Mouse (Mus musculus) midbrain, embryonic 15.5 days (tissue): ENCODE measurements around the gene Espn. TPM values are rescaled to one million over a fixed set of nuclear protein-coding genes. Genes with fewer than 3 reads are reported as not detected.

Source experiments
- ATAC-seq: fragments of 200-750 bp; cut with Nextera tagmentation; replicated peaks from 2 replicates; pipeline ENCODE4 v1.8.0; 2017; ENCODE audit warnings: moderate TSS enrichment
- H3K27ac ChIP-seq: fragments of 300-500 bp; sonication (generic); 2 replicates; pipeline ENCODE4 v1.5.1; 2015; ENCODE audit warnings: mild to moderate bottlenecking, inconsistent platforms
- H3K27me3 ChIP-seq: fragments of 300-500 bp; sonication (generic); replicated peaks from 2 replicates; pipeline ENCODE4 v1.6.1; 2015; ENCODE audit warnings: inconsistent platforms
- H3K36me3 ChIP-seq: fragments of 300-500 bp; sonication (generic); replicated peaks from 2 replicates; pipeline ENCODE4 v1.6.1; 2015; ENCODE audit warnings: inconsistent platforms
- H3K4me1 ChIP-seq: fragments of 300-500 bp; sonication (generic); 2 replicates; pipeline ENCODE4 v1.6.1; 2015; ENCODE audit warnings: inconsistent platforms
- H3K4me2 ChIP-seq: fragments of 300-500 bp; sonication (generic); 2 replicates; pipeline ENCODE4 v1.6.1; 2015; ENCODE audit warnings: inconsistent platforms, mild to moderate bottlenecking, moderate library complexity
- H3K4me3 ChIP-seq: fragments of 300-500 bp; sonication (generic); 2 replicates; pipeline ENCODE4 v1.5.1; 2015; ENCODE audit warnings: mild to moderate bottlenecking, inconsistent platforms
- H3K9ac ChIP-seq: fragments of 300-500 bp; sonication (generic); 2 replicates; pipeline ENCODE4 v1.6.1; 2015; ENCODE audit warnings: mild to moderate bottlenecking, inconsistent platforms
- H3K9me3 ChIP-seq: fragments of 300-500 bp; sonication (generic); 2 replicates; pipeline ENCODE4 v1.6.1; 2016; ENCODE audit warnings: inconsistent platforms
- WGBS: fragments of 180-500 bp; shearing (Covaris S2); methylation state at CpG from one replicate; pipeline ENCODE4 v1.1.7; 2015; ENCODE audit warnings: mixed read lengths; 5-methylcytosine and 5-hydroxymethylcytosine counted together
- polyA plus RNA-seq: library from polyadenylated mRNA; unstranded; fragments of >200 nt; fragmentation: Nextera tagmentation; extraction: Ambion mirVana; gene quantifications from 2 replicates; pipeline ENCODE4 v1.2.1, GENCODE M21; 2015

The Espn gene
- polyA plus RNA-seq, 1 experiment from 2014 or later: 0.13 TPM

DNA sequence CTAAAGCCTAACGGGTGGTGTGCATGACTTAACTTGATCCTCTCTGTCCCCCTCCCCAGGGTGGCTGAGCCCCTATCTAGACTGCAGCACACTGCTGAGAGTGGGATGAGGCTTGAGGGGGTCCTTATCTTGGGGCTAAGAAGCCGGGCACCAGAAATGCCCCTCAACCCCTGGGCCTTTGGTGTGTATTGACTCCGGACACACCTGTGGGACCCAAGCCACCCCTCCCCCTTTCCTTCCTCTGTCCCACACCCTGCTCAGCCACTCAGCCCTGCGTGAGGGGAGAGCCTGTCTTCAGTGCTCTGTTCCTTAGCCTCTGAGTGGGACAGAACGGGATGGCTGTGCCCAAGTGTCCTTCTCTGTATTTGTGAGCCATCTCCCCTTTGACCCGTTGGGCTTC lies 55.2 kb downstream of the Espn start:
- H3K36me3 ChIP-seq: no peaks in the 10 kb centered on the region
- 44% methylated on average over 6 of the region's 6 CpGs for WGBS
- ATAC-seq: no peak; the same call in 1 of the 2 replicates
- H3K9me3 ChIP-seq: no peaks in the 10 kb centered on the region
- H3K4me3 ChIP-seq: no peak overlapping the region
- H3K27ac ChIP-seq: 0 out of 2 replicates have a peak overlapping the region, but pooled peaks have one; percentile 25
- H3K27me3 ChIP-seq: no peaks in the 10 kb centered on the region
- H3K9ac ChIP-seq: no peak overlapping the region
- H3K4me2 ChIP-seq: no peak overlapping the region
- H3K4me1 ChIP-seq: peaks cover 4% of the 10 kb centered on the region

DNA sequence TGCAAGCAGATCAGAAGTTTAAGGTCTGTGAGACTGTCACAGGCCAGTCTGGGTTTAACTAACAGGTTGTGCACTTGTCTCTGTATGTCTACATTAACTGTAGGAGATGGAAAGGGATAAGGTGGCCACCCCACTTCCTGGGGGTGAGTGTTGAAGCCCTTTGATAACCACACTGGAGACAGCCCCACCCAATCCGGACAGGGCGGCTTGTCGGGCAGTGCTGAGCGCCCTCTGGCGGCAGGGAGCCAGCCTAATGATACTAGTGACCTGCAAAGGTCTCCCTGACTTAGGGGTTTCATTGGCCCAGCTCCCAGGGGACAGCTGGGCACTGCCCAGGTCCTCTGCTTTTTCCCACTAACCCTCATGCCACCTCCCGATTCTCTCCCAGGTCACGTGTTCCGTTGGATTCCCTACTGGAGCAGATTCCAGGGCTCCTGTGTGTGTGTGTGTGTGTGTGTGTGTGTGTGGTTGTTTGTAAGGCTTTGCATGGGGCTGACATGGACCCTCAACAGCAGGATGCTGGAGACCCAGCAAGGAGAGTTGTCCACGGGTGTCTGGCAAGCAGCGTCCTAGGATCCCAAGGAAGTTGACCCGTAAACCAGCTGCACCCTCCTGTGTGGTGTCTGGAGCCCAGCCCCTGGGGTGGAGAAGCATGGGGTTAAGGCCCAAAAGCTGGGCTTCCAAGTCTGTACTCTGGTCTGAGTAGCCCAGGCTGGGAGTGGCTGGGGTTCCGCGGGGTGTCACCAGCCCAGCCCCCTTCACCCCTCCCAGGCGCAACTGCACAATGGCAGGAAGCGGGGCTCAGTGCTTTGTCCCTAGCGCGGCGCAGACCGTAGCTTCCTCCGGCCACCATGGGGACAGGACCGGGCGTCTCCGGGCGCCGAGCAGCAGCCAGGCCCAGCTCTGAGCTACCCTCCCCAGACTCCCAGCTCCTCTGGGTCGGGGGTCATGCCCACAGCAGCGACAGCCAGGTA lies 55.9 kb downstream of the Espn start:
- Histone ChIP-seq H3K4me3 (no peak overlapping the region), H3K27ac (0 out of 2 replicates have a peak overlapping the region, but pooled peaks have one; percentile 25), H3K4me2 (no peak overlapping the region), H3K4me1 (peaks cover 4% of the 10 kb centered on the region), H3K9me3 (no peaks in the 10 kb centered on the region), H3K9ac (no peak overlapping the region), H3K36me3 (no peaks in the 10 kb centered on the region), H3K27me3 (no peaks in the 10 kb centered on the region)
- WGBS: 12% methylated on average over 27 of the region's 27 CpGs
- ATAC-seq: 0 out of 2 replicates have a peak, but pooled peaks have one; percentile 30

DNA sequence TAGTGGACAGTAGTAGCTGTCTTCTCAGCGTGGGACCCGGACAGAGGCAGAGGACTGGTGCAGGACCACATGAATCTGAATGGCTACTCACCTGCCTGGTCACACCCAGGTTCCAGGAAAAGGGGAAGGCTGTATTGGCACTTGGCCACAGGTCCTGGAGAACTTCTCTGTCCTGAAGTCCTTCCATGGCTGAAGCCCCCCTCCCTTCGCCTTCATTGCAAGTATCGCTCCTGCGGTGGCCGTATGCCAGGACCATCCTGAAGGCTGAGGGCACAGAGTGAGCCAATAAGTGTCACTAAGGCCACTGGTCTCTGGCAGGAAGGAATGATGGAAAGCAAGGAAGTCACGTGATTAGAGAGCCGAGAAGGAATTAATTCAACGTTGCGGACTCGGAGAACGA lies 57.9 kb downstream of the Espn start:
- H3K4me3 ChIP-seq: no peak overlapping the region
- no peak overlapping the region for H3K9ac ChIP-seq
- no peak overlapping the region for H3K4me2 ChIP-seq
- peaks cover 4% of the 10 kb centered on the region for H3K4me1 ChIP-seq
- ATAC-seq: no peak
- no peaks in the 10 kb centered on the region for H3K36me3 ChIP-seq
- no peaks in the 10 kb centered on the region for H3K27me3 ChIP-seq
- 90% methylated on average over 12 of the region's 12 CpGs for WGBS
- H3K9me3 ChIP-seq: no peaks in the 10 kb centered on the region
- H3K27ac ChIP-seq: no peak overlapping the region

DNA sequence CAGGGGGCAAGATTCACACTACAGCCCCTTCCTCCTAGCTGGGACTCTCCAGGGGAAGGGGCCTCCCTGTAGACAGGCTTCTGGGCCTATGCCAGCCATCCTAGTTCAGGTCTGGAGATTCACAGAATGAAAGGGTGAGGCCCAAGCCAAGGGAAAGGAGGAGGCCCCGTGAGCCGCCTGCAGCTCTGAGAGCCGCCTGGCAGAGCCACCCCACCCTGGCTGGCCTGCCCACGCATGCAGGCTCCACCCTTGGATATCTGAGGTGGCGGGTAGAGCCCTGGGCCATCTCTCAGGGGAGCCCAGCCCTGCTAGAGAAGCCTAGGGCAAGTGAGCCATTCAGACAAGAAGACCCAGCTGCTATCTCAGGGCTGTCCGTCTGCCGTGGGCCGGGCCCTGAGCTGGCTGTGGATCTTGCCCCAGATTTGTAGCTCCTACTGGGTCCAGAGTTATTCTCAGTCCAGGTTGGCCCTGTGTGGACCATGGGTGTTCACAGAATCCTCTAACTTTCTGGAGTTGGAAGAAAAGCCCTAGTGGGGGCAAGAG lies 59.3 kb downstream of the Espn start:
- H3K9ac ChIP-seq: no peak overlapping the region
- no peaks in the 10 kb centered on the region for H3K27me3 ChIP-seq
- H3K4me3 ChIP-seq: no peak overlapping the region
- 62% methylated on average over 8 of the region's 8 CpGs for WGBS
- H3K4me2 ChIP-seq: no peak overlapping the region
- H3K4me1 ChIP-seq: peaks cover 12% of the 10 kb centered on the region
- no peak overlapping the region for H3K27ac ChIP-seq
- no peaks in the 10 kb centered on the region for H3K36me3 ChIP-seq
- no peak for ATAC-seq
- no peaks in the 10 kb centered on the region for H3K9me3 ChIP-seq

DNA sequence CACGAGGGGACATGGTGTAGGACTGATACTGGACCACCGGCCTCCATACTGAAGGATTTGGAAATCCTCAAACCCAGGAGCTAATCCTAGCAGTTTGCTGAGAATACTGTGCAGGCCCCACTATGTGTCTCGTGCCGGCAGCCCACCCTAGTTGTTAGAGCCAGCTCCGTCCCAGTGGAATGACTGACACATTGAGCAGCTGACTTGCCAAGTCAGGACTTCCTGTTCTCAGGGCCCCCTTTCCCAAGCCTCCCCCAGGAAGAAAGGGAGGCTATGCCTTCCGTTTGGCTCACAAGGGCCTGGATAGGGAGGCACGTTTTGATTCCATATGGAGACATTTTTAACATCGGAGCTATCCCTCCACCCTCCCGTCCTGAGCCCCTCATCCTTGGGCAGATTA lies 62.0 kb downstream of the Espn start:
- WGBS: 82% methylated on average over 9 of the region's 9 CpGs
- Histone ChIP-seq H3K36me3 (no peaks in the 10 kb centered on the region), H3K9ac (no peak overlapping the region), H3K4me3 (no peak overlapping the region), H3K4me1 (peaks cover 18% of the 10 kb centered on the region), H3K27me3 (no peaks in the 10 kb centered on the region), H3K4me2 (no peak overlapping the region), H3K9me3 (no peaks in the 10 kb centered on the region), H3K27ac (no peak overlapping the region)
- ATAC-seq: no peak

DNA sequence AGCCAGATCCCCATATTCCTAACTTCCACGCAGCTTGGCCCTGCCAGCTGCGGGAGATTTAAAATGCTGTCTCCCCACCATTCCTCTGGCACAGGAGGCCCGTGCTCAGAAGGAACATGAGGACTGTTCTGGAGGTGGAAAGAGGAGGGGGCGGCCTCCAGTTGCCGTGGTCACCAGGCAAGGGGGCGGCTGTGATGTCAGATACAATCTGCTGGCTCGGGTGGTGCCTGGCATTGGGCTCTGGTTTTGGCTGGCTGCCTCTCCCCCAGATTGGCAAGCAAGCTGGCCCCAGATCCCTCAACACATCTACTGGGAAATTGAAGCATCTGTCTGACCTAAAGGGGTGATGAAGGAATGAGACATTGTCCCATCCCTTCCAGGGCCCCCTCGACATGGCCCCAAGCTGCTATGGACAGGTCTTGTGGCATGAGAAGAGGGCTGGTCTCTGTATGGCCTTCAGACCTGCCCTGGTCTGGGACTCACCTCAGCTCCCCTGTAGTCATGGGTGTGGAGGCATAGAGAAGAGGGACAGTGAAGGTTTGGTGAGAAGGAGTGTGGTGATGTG lies 63.5 kb downstream of the Espn start:
- no peak for ATAC-seq
- peaks cover 18% of the 10 kb centered on the region for H3K4me1 ChIP-seq
- no peaks in the 10 kb centered on the region for H3K9me3 ChIP-seq
- H3K36me3 ChIP-seq: no peaks in the 10 kb centered on the region
- no peak overlapping the region for H3K4me3 ChIP-seq
- 48% methylated on average over 8 of the region's 8 CpGs for WGBS
- H3K27me3 ChIP-seq: no peaks in the 10 kb centered on the region
- no peak overlapping the region for H3K27ac ChIP-seq
- H3K4me2 ChIP-seq: no peak overlapping the region
- no peak overlapping the region; the same call in 1 of the 2 replicates for H3K9ac ChIP-seq

DNA sequence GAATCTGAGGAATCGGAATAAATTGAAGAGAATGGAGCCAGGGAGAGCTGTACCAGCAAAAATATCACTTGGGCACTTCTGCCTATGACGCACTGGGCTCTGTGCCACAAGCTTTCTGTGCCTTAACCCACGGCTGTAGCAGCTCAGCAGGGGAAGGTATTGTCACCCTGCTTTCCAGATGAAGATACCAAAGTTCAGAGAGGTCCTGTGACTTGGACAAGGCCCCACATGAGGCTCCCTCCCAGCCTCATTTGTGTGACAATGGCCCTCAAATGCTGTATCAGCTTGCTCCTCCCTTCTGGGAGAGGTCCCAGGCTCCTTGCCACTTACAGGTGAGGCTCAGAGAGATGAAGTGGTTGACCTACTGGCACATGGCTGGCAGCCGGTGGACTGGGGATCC lies 64.0 kb downstream of the Espn start:
- H3K9ac ChIP-seq: no peak overlapping the region; the same call in 1 of the 2 replicates
- no peak overlapping the region for H3K27ac ChIP-seq
- no peaks in the 10 kb centered on the region for H3K27me3 ChIP-seq
- H3K4me3 ChIP-seq: no peak overlapping the region
- H3K9me3 ChIP-seq: no peaks in the 10 kb centered on the region
- peak overlapping the region; percentile 80 for H3K4me2 ChIP-seq
- no peak for ATAC-seq
- peaks cover 18% of the 10 kb centered on the region for H3K4me1 ChIP-seq
- H3K36me3 ChIP-seq: no peaks in the 10 kb centered on the region
- 19% methylated on average over 4 of the region's 4 CpGs for WGBS

DNA sequence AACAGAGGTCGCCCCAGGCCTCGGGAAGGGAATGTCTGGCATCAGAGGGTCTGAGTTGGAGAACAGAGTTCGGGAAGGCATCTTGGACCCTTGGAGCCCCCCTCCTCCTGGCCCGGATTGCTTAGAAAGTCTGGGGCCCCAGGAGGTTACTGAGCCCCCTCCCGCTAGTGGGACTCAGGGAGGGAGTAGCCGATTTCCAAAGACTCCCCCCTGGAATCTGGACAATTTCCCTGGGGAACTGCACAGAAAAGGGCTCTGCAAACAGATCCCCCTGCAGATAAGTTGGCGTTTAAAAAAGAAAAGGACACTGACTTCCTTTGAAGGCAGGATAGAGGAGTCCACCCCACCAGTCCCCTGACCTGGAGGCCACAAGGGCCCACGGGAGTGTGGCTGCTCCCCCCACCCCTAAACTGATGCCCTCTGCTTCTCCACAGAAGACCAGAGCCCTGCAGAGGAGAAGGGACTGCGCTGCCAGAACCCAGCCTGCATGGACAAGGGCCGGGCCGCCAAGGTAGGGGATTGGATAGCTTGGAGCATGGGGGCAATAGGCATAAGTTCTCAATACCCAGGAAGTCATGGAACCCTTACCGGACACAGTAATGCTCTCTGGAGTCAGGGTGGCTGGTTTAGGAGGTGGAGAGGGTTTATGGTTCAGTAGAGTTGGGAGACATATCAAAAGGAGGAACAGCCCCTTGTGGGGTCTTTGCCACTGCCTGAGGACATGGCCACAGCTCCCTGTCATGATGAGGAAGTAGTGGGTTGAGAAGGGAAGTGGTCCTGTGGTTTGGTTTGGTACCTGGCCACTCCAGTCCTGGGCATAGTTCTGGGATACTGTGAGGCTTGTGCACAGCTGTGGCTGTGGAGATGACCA lies 64.7 kb downstream of the Espn start:
- no peaks in the 10 kb centered on the region for H3K36me3 ChIP-seq
- no peaks in the 10 kb centered on the region for H3K9me3 ChIP-seq
- peak overlapping the region; percentile 80 for H3K4me2 ChIP-seq
- no peak for ATAC-seq
- peak overlapping the region; percentile 71 for H3K9ac ChIP-seq
- H3K4me1 ChIP-seq: peaks cover 18% of the 10 kb centered on the region
- H3K4me3 ChIP-seq: peak overlapping the region; percentile 71
- H3K27me3 ChIP-seq: no peaks in the 10 kb centered on the region
- 4% methylated on average over 12 of the region's 12 CpGs for WGBS
- no peak overlapping the region for H3K27ac ChIP-seq

DNA sequence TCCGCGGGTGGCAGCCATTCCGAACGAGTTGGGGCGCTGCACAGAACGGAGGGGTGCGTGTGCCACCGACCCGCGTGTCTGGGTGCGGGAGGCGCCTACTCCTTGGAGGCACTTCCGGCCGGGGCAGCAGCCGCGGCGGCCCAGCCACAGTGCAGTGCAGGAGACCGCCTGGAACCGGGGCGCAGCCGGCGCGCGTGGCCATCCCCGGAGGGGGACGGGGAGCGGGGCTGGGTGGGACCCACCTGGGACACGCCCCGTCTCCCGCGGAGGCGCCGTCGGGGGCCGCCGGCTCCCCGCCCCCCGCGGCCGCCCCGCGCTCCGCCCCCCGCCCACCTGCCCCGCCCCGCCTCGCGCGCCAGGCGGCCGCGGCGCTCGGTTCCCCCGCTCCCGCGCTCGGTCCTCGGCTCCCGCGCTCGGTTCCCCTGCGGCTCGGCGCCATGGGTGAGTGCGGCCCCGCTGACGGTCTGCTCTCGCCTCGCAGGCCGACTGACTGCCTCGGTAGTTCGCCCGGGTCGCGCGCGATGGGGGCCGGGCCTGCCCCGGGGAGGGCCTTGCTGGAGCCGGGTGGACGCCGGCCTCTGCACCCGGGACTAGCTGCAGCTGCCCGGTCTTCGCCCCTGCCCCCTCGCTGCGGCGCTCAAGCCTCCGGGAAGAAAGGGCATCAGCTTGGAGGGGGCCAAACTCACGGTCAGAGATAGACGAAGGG lies 65.5 kb downstream of the Espn start:
- H3K36me3 ChIP-seq: no peaks in the 10 kb centered on the region
- ATAC-seq: peak; percentile 69
- peak overlapping the region; percentile 71 for H3K9ac ChIP-seq
- under 1% methylated on average over 74 of the region's 92 CpGs for WGBS
- peaks cover 18% of the 10 kb centered on the region for H3K4me1 ChIP-seq
- H3K4me2 ChIP-seq: peak overlapping the region; percentile 80
- H3K27me3 ChIP-seq: no peaks in the 10 kb centered on the region
- H3K4me3 ChIP-seq: peak overlapping the region; percentile 71
- no peak overlapping the region for H3K27ac ChIP-seq
- no peaks in the 10 kb centered on the region for H3K9me3 ChIP-seq

DNA sequence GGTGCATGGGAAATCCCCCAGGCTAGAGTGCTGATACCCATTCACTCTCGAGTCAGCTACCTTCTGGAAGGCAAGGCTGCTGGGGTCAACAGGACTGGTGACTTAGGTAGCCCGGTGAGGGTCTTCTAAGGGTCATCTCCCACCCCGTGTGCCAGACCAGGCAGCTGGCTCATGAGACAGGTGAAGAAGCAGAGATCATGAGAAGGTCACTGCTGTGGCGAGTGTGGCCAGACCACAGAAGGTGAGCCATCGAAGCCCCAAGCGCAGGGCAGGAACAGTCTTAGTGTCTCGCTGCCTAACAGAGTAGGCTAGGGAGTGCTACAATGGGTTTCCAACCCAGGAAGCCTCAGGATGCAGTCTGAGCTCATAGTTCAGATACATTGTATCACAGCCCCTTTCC lies 67.6 kb downstream of the Espn start:
- no peak overlapping the region for H3K9ac ChIP-seq
- 88% methylated on average over 7 of the region's 7 CpGs for WGBS
- no peak for ATAC-seq

DNA sequence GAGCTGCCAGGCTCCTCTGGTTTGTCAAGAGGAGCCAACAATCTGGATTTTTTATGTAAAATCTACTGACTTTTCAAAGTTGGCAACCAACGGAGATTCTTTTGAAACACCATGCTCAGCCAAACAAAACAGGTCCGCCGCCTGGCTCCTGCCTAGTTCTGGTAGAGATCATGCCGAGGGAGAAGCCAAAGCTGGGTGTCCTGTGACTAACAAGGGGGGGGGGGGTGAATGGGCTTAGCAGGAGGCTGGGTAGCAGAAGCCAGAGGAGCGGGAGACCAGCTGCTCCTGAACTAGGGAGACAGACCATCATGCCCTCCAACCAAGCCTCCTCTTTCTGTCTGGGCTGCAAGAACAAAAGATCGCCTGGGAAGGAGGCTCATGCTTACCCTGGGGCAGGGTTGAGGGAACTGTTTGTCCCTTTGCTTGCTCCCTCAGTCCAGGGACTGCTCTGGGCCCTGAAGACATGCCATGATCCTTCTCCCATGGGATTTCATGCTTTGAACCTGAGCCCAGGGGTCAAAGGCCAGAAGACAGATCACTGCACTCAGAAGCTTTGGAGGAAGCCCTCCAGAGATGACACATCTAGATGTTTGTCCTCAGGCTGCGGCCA lies 68.5 kb downstream of the Espn start:
- H3K9ac ChIP-seq: no peak overlapping the region
- no peak overlapping the region for H3K4me3 ChIP-seq
- no peak overlapping the region for H3K4me2 ChIP-seq
- WGBS: 62% methylated on average over 7 of the region's 7 CpGs
- no peak for ATAC-seq
- H3K4me1 ChIP-seq: peaks cover 18% of the 10 kb centered on the region
- H3K27ac ChIP-seq: no peak overlapping the region
- H3K27me3 ChIP-seq: no peaks in the 10 kb centered on the region
- no peaks in the 10 kb centered on the region for H3K36me3 ChIP-seq
- H3K9me3 ChIP-seq: no peaks in the 10 kb centered on the region

More for the DNA sequence above, 67.6 kb downstream of the Espn start:
- H3K27me3 ChIP-seq: no peaks in the 10 kb centered on the region
- no peak overlapping the region for H3K4me3 ChIP-seq
- no peaks in the 10 kb centered on the region for H3K9me3 ChIP-seq
- H3K4me2 ChIP-seq: no peak overlapping the region
- peaks cover 18% of the 10 kb centered on the region for H3K4me1 ChIP-seq
- H3K27ac ChIP-seq: no peak overlapping the region
- no peaks in the 10 kb centered on the region for H3K36me3 ChIP-seq
